Mouse (Mus musculus): ENCODE results near the gene Cradd.

DNA sequence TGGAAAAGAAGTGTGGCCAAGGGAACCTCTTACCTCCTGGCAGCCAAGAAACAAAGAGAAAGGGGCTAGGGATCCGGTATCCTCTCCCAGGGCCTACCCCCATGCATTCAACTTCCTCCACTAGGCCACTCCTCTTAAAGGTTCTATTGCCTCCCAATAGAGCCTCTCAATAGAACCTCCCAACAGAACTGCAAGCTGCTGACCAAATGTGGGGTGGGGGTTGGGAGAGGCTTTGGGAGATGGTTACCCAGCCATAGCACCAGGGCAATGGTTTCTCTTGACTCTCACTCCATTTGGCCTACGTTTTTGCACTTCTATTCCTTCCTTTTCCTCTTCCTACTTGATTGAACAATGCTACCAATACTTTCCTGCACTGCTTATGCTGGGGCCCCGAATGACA is 69.9 kb downstream of the Cradd start:
- no peak for TF ChIP-seq ZKSCAN1 (IDR thresholded peaks at IDR 0.05; ENCODE audit: low read depth, low read length)
- TF ChIP-seq CHD1 (IDR thresholded peaks at IDR 0.05; ENCODE audit: low read depth, low read length), result no peak
- TF ChIP-seq POLR2A (IDR thresholded peaks at IDR 0.05; ENCODE audit: control insufficient read depth in 1 of 2, insufficient read depth in 1 of 2, low read depth in 1 of 2, low read length in 2 of 2, poor library complexity in 1 of 2), result no peak
- no peak for TF ChIP-seq E2F4 (IDR thresholded peaks at IDR 0.05; ENCODE audit: borderline replicate concordance, low read depth, low read length)
- no peak for TF ChIP-seq NELFE (IDR thresholded peaks at IDR 0.05; ENCODE audit: low read depth, low read length)
- TF ChIP-seq KAT2A (conservative IDR thresholded peaks at IDR 0.05; ENCODE audit: low read depth, low read length), result no peak
- TF ChIP-seq CHD2 (IDR thresholded peaks at IDR 0.05; ENCODE audit: low read length), result no peak
- TF ChIP-seq MXI1 (IDR thresholded peaks at IDR 0.05; ENCODE audit: low read depth, low read length), result no peak
- TF ChIP-seq CTCF (IDR thresholded peaks at IDR 0.05 in 2 of 3, conservative IDR thresholded peaks at IDR 0.05 in 1 of 3; ENCODE audit: control insufficient read depth in 1 of 3, insufficient read depth in 1 of 3, low read depth in 2 of 3, low read length in 3 of 3, poor library complexity in 1 of 3, severe bottlenecking in 1 of 3), result no peak
- TF ChIP-seq TAL1 (IDR thresholded peaks at IDR 0.05; ENCODE audit: low read length), result no peak
- TF ChIP-seq GABPA (IDR thresholded peaks at IDR 0.05; ENCODE audit: low read depth, low read length), result no peak
